Mouse (Mus musculus) liver, embryonic 11.5 days (tissue): Measurements from ENCODE around the gene Spns3. TPM values are rescaled to one million over a fixed set of nuclear protein-coding genes. Genes with fewer than 3 reads are reported as not detected.

Source experiments
- ATAC-seq: fragments of 200-750 bp; cut with Nextera tagmentation; replicated peaks from 2 replicates; pipeline ENCODE4 v1.8.0; 2017; ENCODE audit warnings: moderate number of reproducible peaks, mild to moderate bottlenecking, moderate TSS enrichment, moderate library complexity; ENCODE audit not compliant: low FRiP score
- DNase-seq: peaks from one replicate; pipeline ENCODE4 v3.0.0-alpha.2; 2017; ENCODE audit warnings: low spot score
- H3K27ac ChIP-seq: fragments of 300-500 bp; sonication (generic); 2 replicates; pipeline ENCODE4 v1.5.1; 2014; ENCODE audit warnings: mild to moderate bottlenecking, low read depth, low read length, control low read depth
- H3K27me3 ChIP-seq: fragments of 300-500 bp; sonication (generic); replicated peaks from 2 replicates; pipeline ENCODE4 v1.6.1; 2014; ENCODE audit warnings: low read length, mixed read lengths; ENCODE audit not compliant: control insufficient read depth, insufficient read depth
- H3K36me3 ChIP-seq: fragments of 300-500 bp; sonication (generic); 2 replicates; pipeline ENCODE4 v1.6.1; 2014; ENCODE audit warnings: mild to moderate bottlenecking, low read length, moderate library complexity, mixed read lengths; ENCODE audit not compliant: control insufficient read depth, insufficient read depth
- H3K4me1 ChIP-seq: fragments of 300-500 bp; sonication (generic); replicated peaks from 2 replicates; pipeline ENCODE4 v1.6.1; 2014; ENCODE audit warnings: low read length, mixed read lengths; ENCODE audit not compliant: control insufficient read depth, insufficient read depth
- H3K4me2 ChIP-seq: fragments of 300-500 bp; sonication (generic); 2 replicates; pipeline ENCODE4 v1.6.1; 2014; ENCODE audit warnings: mild to moderate bottlenecking, control low read depth, moderate library complexity
- H3K4me3 ChIP-seq: fragments of 300-500 bp; sonication (generic); 2 replicates; pipeline ENCODE4 v1.5.1; 2014; ENCODE audit warnings: low read depth, low read length, control low read depth
- H3K9ac ChIP-seq: fragments of 300-500 bp; sonication (generic); 2 replicates; pipeline ENCODE4 v1.6.1; 2014; ENCODE audit warnings: low read depth, low read length, control low read depth
- H3K9me3 ChIP-seq: fragments of 300-500 bp; sonication (generic); 2 replicates; pipeline ENCODE4 v1.6.1; 2016; ENCODE audit warnings: low read length, inconsistent platforms, mixed read lengths; ENCODE audit not compliant: control insufficient read depth
- WGBS: fragments of 180-500 bp; shearing (Covaris S2); extraction: QIAGEN DNeasy Blood & Tissue Kit; methylation state at CpG from one replicate; pipeline ENCODE4 v1.1.7; 2014; 5-methylcytosine and 5-hydroxymethylcytosine counted together
- polyA plus RNA-seq: library from polyadenylated mRNA; unstranded; fragments of >200 nt; fragmentation: Nextera tagmentation; extraction: Ambion mirVana; gene quantifications from 2 replicates; pipeline ENCODE4 v1.2.1, GENCODE M21; 2014

The Spns3 gene
- 1.9 and 2.0 TPM in 2 replicates for polyA plus RNA-seq

- peaks cover 18% of the 10 kb centered on the region for H3K4me1 ChIP-seq
- H3K36me3 ChIP-seq: no peaks in the 10 kb centered on the region
- H3K27ac ChIP-seq: no peak within 1 kb of the TSS
- H3K9ac ChIP-seq: no peak within 1 kb of the TSS
- ATAC-seq (peak; percentile 69), DNase-seq (peak; percentile 46)
- no peaks in the 10 kb centered on the region for H3K9me3 ChIP-seq
- no peaks in the 10 kb centered on the region for H3K27me3 ChIP-seq
- WGBS: 26% methylated on average over 8 of the region's 8 CpGs
- peak within 1 kb of the TSS; percentile 26 for H3K4me2 ChIP-seq
- no peak within 1 kb of the TSS for H3K4me3 ChIP-seq
These were observed at the start of gene Spns3 for GRCm38 (mm10) chr11:72550134-72550988. TSS of gene Spns3 (minus strand) at chr11:72550506.

- Histone ChIP-seq H3K27me3 (no peaks in the 10 kb centered on the region), H3K9me3 (no peaks in the 10 kb centered on the region), H3K4me3 (no peak overlapping the region), H3K4me2 (no peak overlapping the region), H3K4me1 (no peaks in the 10 kb centered on the region), H3K9ac (no peak overlapping the region), H3K36me3 (no peaks in the 10 kb centered on the region), H3K27ac (no peak overlapping the region)
- ATAC-seq (no peak), DNase-seq (no peak)
- WGBS: 84% methylated on average over 4 of the region's 4 CpGs
These were observed 47.5 kb upstream of the Spns3 start for GRCm38 (mm10) chr11:72597780-72598179.

- WGBS: 70% methylated on average over 2 of the region's 2 CpGs
- H3K4me1 ChIP-seq: no peaks in the 10 kb centered on the region
- no peaks in the 10 kb centered on the region for H3K9me3 ChIP-seq
- no peak overlapping the region for H3K4me2 ChIP-seq
- H3K27me3 ChIP-seq: no peaks in the 10 kb centered on the region
- H3K4me3 ChIP-seq: no peak overlapping the region
- no peak overlapping the region for H3K9ac ChIP-seq
- DNase-seq: no peak
- no peak overlapping the region for H3K27ac ChIP-seq
- no peak for ATAC-seq
- no peaks in the 10 kb centered on the region for H3K36me3 ChIP-seq
These were observed 44.9 kb upstream of the Spns3 start for GRCm38 (mm10) chr11:72595010-72595737.

GRCm38 (mm10) chr11:72587537-72588233 lies 37.4 kb upstream of the Spns3 start:
- H3K27ac ChIP-seq: peak overlapping the region; percentile 32; the same call in 1 of the 2 replicates
- no peak for DNase-seq
- H3K4me3 ChIP-seq: no peak overlapping the region
- no peak overlapping the region; the same call in 1 of the 2 replicates for H3K9ac ChIP-seq
- H3K36me3 ChIP-seq: no peaks in the 10 kb centered on the region
- peaks cover 8% of the 10 kb centered on the region for H3K4me1 ChIP-seq
- ATAC-seq: 0 out of 2 replicates have a peak, but pooled peaks have one; percentile 7
- no peak overlapping the region for H3K4me2 ChIP-seq
- H3K27me3 ChIP-seq: no peaks in the 10 kb centered on the region
- no peaks in the 10 kb centered on the region for H3K9me3 ChIP-seq
- WGBS: 33% methylated on average over 7 of the region's 7 CpGs

- H3K9ac ChIP-seq: no peak overlapping the region
- WGBS: 81% methylated on average over 3 of the region's 3 CpGs
- no peaks in the 10 kb centered on the region for H3K36me3 ChIP-seq
- DNase-seq (no peak), ATAC-seq (no peak)
- H3K4me3 ChIP-seq: no peak overlapping the region
- H3K4me2 ChIP-seq: no peak overlapping the region
- H3K9me3 ChIP-seq: no peaks in the 10 kb centered on the region
- no peaks in the 10 kb centered on the region for H3K27me3 ChIP-seq
- no peak overlapping the region for H3K27ac ChIP-seq
- H3K4me1 ChIP-seq: peaks cover 8% of the 10 kb centered on the region
These were observed 36.3 kb upstream of the Spns3 start for GRCm38 (mm10) chr11:72586570-72586969.

- no peaks in the 10 kb centered on the region for H3K9me3 ChIP-seq
- no peak for DNase-seq
- no peak overlapping the region for H3K9ac ChIP-seq
- H3K36me3 ChIP-seq: no peaks in the 10 kb centered on the region
- H3K27ac ChIP-seq: no peak overlapping the region
- WGBS: 81% methylated on average over 2 of the region's 2 CpGs
- H3K4me2 ChIP-seq: no peak overlapping the region
- ATAC-seq: no peak
- H3K27me3 ChIP-seq: no peaks in the 10 kb centered on the region
- H3K4me3 ChIP-seq: no peak overlapping the region
- H3K4me1 ChIP-seq: peaks cover 8% of the 10 kb centered on the region
These were observed 32.8 kb upstream of the Spns3 start for GRCm38 (mm10) chr11:72583092-72583491.

GRCm38 (mm10) chr11:72582448-72582705 lies 32.1 kb upstream of the Spns3 start:
- Histone ChIP-seq H3K4me1 (peaks cover 4% of the 10 kb centered on the region; the same call in 1 of the 2 replicates), H3K4me3 (no peak overlapping the region), H3K27ac (no peak overlapping the region), H3K4me2 (no peak overlapping the region), H3K27me3 (no peaks in the 10 kb centered on the region), H3K9ac (no peak overlapping the region), H3K36me3 (no peaks in the 10 kb centered on the region), H3K9me3 (no peaks in the 10 kb centered on the region)
- no peak for DNase-seq
- WGBS: 74% methylated on average over 3 of the region's 3 CpGs
- ATAC-seq: no peak

GRCm38 (mm10) chr11:72581609-72582447 lies 31.5 kb upstream of the Spns3 start:
- Histone ChIP-seq H3K4me1 (peaks cover 4% of the 10 kb centered on the region; the same call in 1 of the 2 replicates), H3K9ac (no peak overlapping the region), H3K27ac (no peak overlapping the region), H3K4me2 (no peak overlapping the region), H3K27me3 (no peaks in the 10 kb centered on the region), H3K4me3 (no peak overlapping the region), H3K9me3 (no peaks in the 10 kb centered on the region), H3K36me3 (no peaks in the 10 kb centered on the region)
- ATAC-seq (no peak), DNase-seq (no peak)
- 78% methylated on average over 8 of the region's 8 CpGs for WGBS
